Mouse (Mus musculus) lung, postnatal 0 days (tissue): ENCODE results near the gene Insm1.

ENCODE experiments used
- CTCF ChIP-seq: IDR thresholded peaks from 2 replicates; pipeline ENCODE4 v1.5.1; 2016; ENCODE audit warnings: antibody characterized with exemption, mild to moderate bottlenecking
- EP300 ChIP-seq: IDR thresholded peaks from 2 replicates; pipeline ENCODE4 v1.6.1; 2016; ENCODE audit warnings: antibody characterized with exemption, mild to moderate bottlenecking, control low read depth

DNA sequence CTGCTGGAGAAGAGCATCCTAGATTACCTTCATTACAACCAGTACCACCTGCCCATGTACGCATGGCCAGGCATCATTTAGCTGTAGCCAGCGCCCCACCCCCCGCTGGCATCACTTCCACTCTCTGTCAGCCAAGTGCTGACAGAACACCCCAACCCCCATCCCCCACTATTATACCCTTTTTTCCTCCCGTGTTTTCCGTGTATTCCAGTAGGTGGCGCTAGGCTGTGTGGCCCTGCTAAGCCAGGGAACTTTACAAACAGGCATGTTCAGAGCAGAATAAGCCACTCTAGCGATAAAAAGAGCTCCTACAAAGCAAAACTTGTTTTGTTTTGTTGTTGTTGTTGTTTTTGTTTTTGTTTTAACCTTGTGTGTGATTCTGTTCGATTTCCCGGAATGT, 7.0 kb upstream of the Insm1 start:
- TF ChIP-seq EP300 (no peak), CTCF (peak; percentile 86)
